Mouse (Mus musculus) lung, postnatal 36 days (tissue): ENCODE data around the gene Smco1.
A peak's percentile ranks its signal among the peaks of the same experiment; 100 is the strongest.
"Not testable (repeated sequence)": the region's sequence is repeated elsewhere in the genome, so short reads cannot be mapped to it uniquely, and the experiment has no call there.

Source experiments
- DNase-seq: peaks from one replicate; pipeline ENCODE4 v3.0.0; 2022; ENCODE audit warnings: mixed read lengths

Gene Smco1

GRCm38 (mm10) chr16:32271291-32271690, at the start of gene Smco1:
Gene Smco1, plus strand, starts transcription at chr16:32271468.
- no peak for DNase-seq

- no peak for DNase-seq
Observed at GRCm38 (mm10) chr16:32221803-32222202, 49.5 kb upstream of the Smco1 start.

GRCm38 (mm10) chr16:32222399-32222798, 48.9 kb upstream of the Smco1 start:
- no peak for DNase-seq

DNA sequence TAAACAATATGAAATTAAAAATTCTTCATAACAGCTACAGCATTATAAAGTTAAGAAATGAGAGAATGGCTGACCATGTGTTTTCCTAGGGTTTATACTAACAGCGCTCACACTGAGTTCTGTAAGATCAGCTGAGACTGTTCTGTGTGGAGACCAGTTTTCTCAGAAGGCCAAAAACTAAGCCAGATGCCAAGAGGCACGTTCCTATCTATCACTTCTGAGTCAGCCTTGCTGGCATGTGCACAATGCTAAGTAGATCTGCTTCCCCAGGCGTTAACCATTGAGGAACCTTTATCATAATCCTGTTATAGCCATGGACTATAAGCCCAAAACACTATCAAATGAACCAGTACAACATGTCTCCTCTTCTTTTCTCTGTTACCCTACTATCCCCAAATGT, 39.2 kb upstream of the Smco1 start:
- peak; percentile 32 for DNase-seq

GRCm38 (mm10) chr16:32237930-32238680, 33.2 kb upstream of the Smco1 start:
- DNase-seq = peak; percentile 33

- DNase-seq = no peak
Observed at GRCm38 (mm10) chr16:32239428-32240312, 31.6 kb upstream of the Smco1 start.

- DNase-seq = no peak
Observed at GRCm38 (mm10) chr16:32243901-32244300, 27.4 kb upstream of the Smco1 start.

- DNase-seq = peak; percentile 31
Observed at GRCm38 (mm10) chr16:32246351-32246791, 24.9 kb upstream of the Smco1 start.

DNA sequence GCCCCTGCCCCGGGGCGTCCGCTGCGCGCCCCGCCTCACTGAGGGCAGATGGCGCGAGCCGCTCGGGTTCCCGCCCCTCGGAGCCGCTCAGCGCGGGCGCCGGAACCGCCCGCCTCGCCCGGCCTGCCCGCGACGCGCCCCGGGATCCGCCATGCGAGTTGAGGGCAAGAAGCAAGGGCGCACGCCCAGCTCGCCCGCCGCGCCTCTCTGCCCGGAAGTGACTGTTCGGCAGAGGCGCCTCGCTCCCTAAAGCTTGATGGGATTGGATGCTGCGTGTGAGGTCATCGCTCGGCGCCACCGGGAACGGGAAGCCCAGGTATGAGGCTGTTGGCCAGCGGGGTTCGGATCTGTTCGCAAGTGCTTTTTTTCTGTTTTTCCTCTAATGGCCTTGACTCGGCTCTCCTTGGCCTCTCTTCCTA, 24.3 kb upstream of the Smco1 start, which contains the start of the genes Fbxo45 and Wdr53:
Gene Fbxo45 (minus strand): TSS at position 207 of the 419 bp plus-strand sequence.
Gene Wdr53 (plus strand): TSS at position 276 of the 419 bp plus-strand sequence.
- DNase-seq = peak; percentile 98

GRCm38 (mm10) chr16:32264225-32264624, 7.0 kb upstream of the Smco1 start:
- DNase-seq = peak; percentile 68

- DNase-seq = peak; percentile 5
Observed at GRCm38 (mm10) chr16:32273338-32273737, 2.1 kb downstream of the Smco1 start.

DNA sequence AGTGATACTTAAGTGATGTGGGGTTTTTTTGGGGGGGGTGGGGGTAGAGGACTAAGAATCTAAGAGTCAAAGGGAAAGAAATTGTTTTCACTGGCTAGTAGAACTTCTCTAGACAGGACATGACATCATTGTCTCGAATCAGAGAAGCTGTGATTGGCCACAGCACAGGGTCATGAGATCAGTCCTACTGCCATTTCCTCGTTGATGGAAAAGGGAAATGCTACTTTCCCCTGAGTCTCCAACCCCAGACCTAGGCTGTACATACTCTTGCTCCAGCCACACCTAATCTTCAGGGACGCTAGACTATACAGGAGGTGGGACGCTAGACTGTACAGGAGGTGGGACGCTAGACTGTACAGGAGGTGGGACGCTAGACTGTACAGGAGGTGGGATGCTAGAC, 3.8 kb downstream of the Smco1 start:
- DNase-seq = no peak

GRCm38 (mm10) chr16:32275830-32276229, 4.6 kb downstream of the Smco1 start:
- no peak for DNase-seq

DNA sequence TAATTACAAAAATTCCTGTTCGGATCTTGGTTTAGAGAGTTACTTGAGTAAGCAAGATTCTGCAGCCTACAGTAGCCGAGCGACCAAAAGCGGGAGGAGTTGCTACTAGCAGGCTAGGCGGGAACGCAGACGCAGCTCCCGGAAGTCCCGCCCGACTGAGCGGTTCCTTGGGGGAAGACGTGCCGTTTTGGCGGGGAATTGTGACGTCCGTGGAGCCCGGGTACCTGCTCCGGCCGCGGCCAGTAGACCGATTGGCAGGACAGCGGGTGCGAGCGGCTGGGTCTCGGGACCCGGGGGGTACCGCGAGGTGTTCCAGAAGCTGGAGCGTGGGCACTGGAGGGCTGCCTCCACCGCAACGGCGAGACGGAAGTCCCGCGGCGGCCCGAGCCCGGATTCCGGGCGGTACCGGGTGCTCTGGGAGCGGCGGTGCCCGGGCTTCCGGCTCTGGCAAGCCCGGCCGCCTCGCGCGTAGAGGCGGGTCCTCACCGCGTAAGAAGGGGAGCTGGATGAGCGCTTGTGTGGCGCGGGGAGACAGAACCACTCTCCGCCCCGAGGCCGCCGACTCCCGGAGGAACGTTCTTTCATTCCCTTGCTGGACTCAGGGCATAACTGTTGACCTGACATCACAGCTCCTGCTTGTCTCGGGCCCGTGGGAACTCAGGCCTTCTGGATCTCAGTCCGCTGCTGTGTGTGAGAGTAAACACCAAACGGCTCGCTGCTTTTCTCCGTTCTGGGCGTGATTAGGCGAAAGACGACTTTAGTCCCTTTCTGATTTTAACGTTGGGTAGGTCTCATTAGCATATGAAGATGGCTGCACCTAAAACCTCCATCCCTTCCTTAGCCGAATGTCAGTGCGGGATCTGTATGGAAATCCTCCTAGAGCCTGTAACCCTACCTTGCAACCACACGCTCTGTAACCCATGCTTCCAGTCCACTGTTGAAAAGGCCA, 6.3 kb downstream of the Smco1 start, which contains the start of gene Rnf168:
Gene Rnf168 (plus strand): TSS at position 152 of the 949 bp plus-strand sequence.
- DNase-seq = peak; percentile 94

GRCm38 (mm10) chr16:32278396-32278795, 7.1 kb downstream of the Smco1 start:
- no peak for DNase-seq

DNA sequence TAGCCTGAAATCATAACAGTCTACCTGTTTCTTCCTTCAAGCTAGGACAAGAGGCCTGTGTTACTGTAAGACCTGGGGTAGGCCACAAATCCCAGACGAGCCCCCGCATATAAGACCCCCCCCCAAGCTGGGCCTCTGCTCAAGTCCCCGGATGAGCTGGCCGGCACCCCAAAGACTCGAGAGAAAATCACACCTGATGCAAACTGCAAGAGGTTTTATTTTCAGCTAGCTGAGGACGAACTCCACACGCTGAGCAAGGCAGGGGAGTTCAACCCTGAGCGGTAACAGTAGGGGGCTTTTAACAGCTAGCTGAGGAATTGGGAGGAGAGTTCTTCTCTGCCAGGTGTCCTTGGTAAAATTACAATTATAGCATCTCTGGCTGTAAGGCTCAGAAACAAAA, 8.9 kb downstream of the Smco1 start:
- DNase-seq = no peak

GRCm38 (mm10) chr16:32282608-32283007, 11.3 kb downstream of the Smco1 start:
- no peak for DNase-seq

- no peak for DNase-seq
Observed at GRCm38 (mm10) chr16:32291821-32292220, 20.6 kb downstream of the Smco1 start.

DNA sequence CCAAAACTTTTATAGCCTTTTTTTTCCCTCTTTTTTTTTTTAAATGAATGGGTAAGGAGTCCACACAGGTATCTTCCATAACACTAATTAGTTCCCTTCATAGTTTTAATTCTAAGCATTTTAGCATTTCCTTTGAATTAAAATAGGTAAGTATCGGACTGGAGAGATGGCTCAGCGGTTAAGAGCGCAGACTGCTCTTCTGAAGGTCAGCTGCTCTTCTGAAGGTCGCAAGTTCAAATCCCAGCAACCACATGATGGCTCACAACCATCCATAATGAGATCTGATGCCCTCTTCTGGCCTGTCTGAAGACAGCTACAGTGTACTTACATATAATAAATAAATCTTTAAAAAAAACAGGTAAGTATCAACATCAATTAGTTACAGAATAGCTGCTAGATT, 28.3 kb downstream of the Smco1 start:
- DNase-seq = not testable (repeated sequence)

- DNase-seq = no peak
Observed at GRCm38 (mm10) chr16:32303046-32303445, 31.8 kb downstream of the Smco1 start.

- no peak for DNase-seq
Observed at GRCm38 (mm10) chr16:32303886-32304285, 32.6 kb downstream of the Smco1 start.

GRCm38 (mm10) chr16:32311970-32312369, 40.7 kb downstream of the Smco1 start:
- DNase-seq = no peak
